12 mouse cellular contexts compared by ENCODE assay signal in the genomic region with DNA sequence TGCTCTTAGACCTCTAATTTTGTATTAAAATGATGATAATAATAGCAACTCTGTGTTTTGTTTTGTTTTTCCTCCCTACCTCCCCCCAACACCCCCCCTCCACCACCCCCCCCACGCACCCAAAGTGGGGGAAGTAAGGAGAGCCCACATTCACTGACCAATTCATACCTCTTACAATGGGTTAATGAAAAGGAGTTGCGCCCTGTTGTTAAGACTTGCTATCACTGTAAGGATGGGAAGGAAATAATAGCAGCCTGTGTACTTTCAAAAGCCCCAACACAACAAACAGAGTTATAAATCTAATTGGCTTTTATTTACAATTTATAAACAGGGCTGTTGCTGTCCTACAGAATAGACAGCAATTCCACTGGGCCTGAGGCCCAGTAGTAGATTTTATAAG.
DNase-seq lines count a peak whose midpoint lies in the region; ATAC-seq lines count a peak whose summit lies in the region.
"Had no signal": no experiment of that assay in that cellular context is flagged by ENCODE, and none has a peak within 500 bp of the region (broad histone marks: within the 10 kb centered on the region; RNA-seq: fewer than 3 reads in every experiment).

No protein-coding gene starts in this region.

- H3K36me3 ChIP-seq in hindbrain, embryonic 13.5 days = no peaks in the 10 kb centered on the region
- no peaks in the 10 kb centered on the region for H3K36me3 ChIP-seq in hindbrain, embryonic 12.5 days
- no peaks in the 10 kb centered on the region for H3K36me3 ChIP-seq in midbrain, embryonic 14.5 days (ENCODE audit: control insufficient read depth, insufficient read depth, low read length)
- no peaks in the 10 kb centered on the region for H3K36me3 ChIP-seq in midbrain, embryonic 10.5 days
- no peaks in the 10 kb centered on the region for H3K36me3 ChIP-seq in forebrain, embryonic 14.5 days (ENCODE audit: control insufficient read depth, insufficient read depth, low read length)
- H3K36me3 ChIP-seq in neural tube, embryonic 15.5 days = no peaks in the 10 kb centered on the region
- H3K36me3 ChIP-seq: G1E; liver, embryonic 13.5 days had no signal

- H3K27me3 ChIP-seq in hindbrain, embryonic 13.5 days = no peaks in the 10 kb centered on the region
- no peaks in the 10 kb centered on the region for H3K27me3 ChIP-seq in hindbrain, embryonic 12.5 days
- no peaks in the 10 kb centered on the region for H3K27me3 ChIP-seq in midbrain, embryonic 14.5 days (ENCODE audit: control insufficient read depth, insufficient read depth, low read length)
- no peaks in the 10 kb centered on the region for H3K27me3 ChIP-seq in midbrain, embryonic 10.5 days (ENCODE audit: low read depth, poor library complexity, severe bottlenecking)
- H3K27me3 ChIP-seq in forebrain, embryonic 14.5 days (replicated peaks; ENCODE audit: control insufficient read depth, insufficient read depth, low read length) = no peaks in the 10 kb centered on the region
- H3K27me3 ChIP-seq in neural tube, embryonic 15.5 days (replicated peaks) = no peaks in the 10 kb centered on the region
- H3K27me3 ChIP-seq: liver, embryonic 13.5 days had no signal

- H3K4me2 ChIP-seq in hindbrain, embryonic 13.5 days = no peak overlapping the region
- no peak overlapping the region for H3K4me2 ChIP-seq in hindbrain, embryonic 12.5 days (replicated peaks)
- H3K4me2 ChIP-seq in midbrain, embryonic 14.5 days (ENCODE audit: low read length) = no peak overlapping the region
- no peak overlapping the region for H3K4me2 ChIP-seq in forebrain, embryonic 14.5 days (ENCODE audit: low read length)
- peak overlapping the region; percentile 17; the same call in 1 of the 2 replicates for H3K4me2 ChIP-seq in neural tube, embryonic 15.5 days
- H3K4me2 ChIP-seq: liver, embryonic 13.5 days had no signal

- 21% methylated on average over 2 of the region's 2 CpGs for WGBS in hindbrain, embryonic 13.5 days
- 38% methylated on average over 2 of the region's 2 CpGs for WGBS in hindbrain, embryonic 12.5 days
- 51% methylated on average over 2 of the region's 2 CpGs for WGBS in midbrain, embryonic 14.5 days
- 58% methylated on average over 2 of the region's 2 CpGs for WGBS in midbrain, embryonic 10.5 days
- WGBS in forebrain, embryonic 14.5 days = 23% methylated on average over 2 of the region's 2 CpGs
- WGBS in neural tube, embryonic 15.5 days = 24% methylated on average over 2 of the region's 2 CpGs

- ATAC-seq in hindbrain, embryonic 13.5 days (ENCODE audit: low FRiP score) = no peak
- ATAC-seq in hindbrain, embryonic 12.5 days (ENCODE audit: low FRiP score) = no peak
- no peak for ATAC-seq in midbrain, embryonic 14.5 days (ENCODE audit: low FRiP score, low TSS enrichment)
- no peak; the same call in 1 of the 2 replicates for ATAC-seq in forebrain, embryonic 14.5 days
- peak; percentile 35; the same call in 1 of the 2 replicates for ATAC-seq in neural tube, embryonic 15.5 days (ENCODE audit: low FRiP score)

- H3K4me1 ChIP-seq in hindbrain, embryonic 13.5 days (replicated peaks) = peaks cover 34% of the 10 kb centered on the region
- H3K4me1 ChIP-seq in hindbrain, embryonic 12.5 days = peaks cover 36% of the 10 kb centered on the region
- peaks cover 22% of the 10 kb centered on the region for H3K4me1 ChIP-seq in midbrain, embryonic 14.5 days (ENCODE audit: control insufficient read depth, insufficient read depth, low read length)
- peaks cover 45% of the 10 kb centered on the region for H3K4me1 ChIP-seq in midbrain, embryonic 10.5 days
- peaks cover 18% of the 10 kb centered on the region for H3K4me1 ChIP-seq in forebrain, embryonic 14.5 days (ENCODE audit: control insufficient read depth, insufficient read depth, low read length)
- H3K4me1 ChIP-seq in neural tube, embryonic 15.5 days = peaks cover 43% of the 10 kb centered on the region
- H3K4me1 ChIP-seq: liver, embryonic 13.5 days had no signal

- 0 out of 2 replicates have a peak overlapping the region, but pooled peaks have one; percentile 58 for H3K27ac ChIP-seq in hindbrain, embryonic 13.5 days
- H3K27ac ChIP-seq in hindbrain, embryonic 12.5 days = no peak overlapping the region
- H3K27ac ChIP-seq in midbrain, embryonic 14.5 days (replicated peaks; ENCODE audit: low read depth, low read length) = no peak overlapping the region
- no peak overlapping the region for H3K27ac ChIP-seq in midbrain, embryonic 10.5 days (replicated peaks)
- peak overlapping the region; percentile 34; the same call in 1 of the 2 replicates for H3K27ac ChIP-seq in forebrain, embryonic 14.5 days (ENCODE audit: low read depth, low read length)
- H3K27ac ChIP-seq in neural tube, embryonic 15.5 days (replicated peaks) = peak overlapping the region; percentile 51; the same call in 1 of the 2 replicates
- H3K27ac ChIP-seq: liver, embryonic 13.5 days had no signal

- no peaks in the 10 kb centered on the region for H3K9me3 ChIP-seq in hindbrain, embryonic 13.5 days
- no peaks in the 10 kb centered on the region for H3K9me3 ChIP-seq in hindbrain, embryonic 12.5 days (replicated peaks)
- no peaks in the 10 kb centered on the region for H3K9me3 ChIP-seq in midbrain, embryonic 14.5 days (ENCODE audit: control insufficient read depth, low read length)
- no peaks in the 10 kb centered on the region for H3K9me3 ChIP-seq in midbrain, embryonic 10.5 days (replicated peaks)
- no peaks in the 10 kb centered on the region for H3K9me3 ChIP-seq in forebrain, embryonic 14.5 days (replicated peaks; ENCODE audit: control insufficient read depth, low read length)
- H3K9me3 ChIP-seq in neural tube, embryonic 15.5 days (replicated peaks) = no peaks in the 10 kb centered on the region
- H3K9me3 ChIP-seq: liver, embryonic 13.5 days had no signal

- no peak overlapping the region for H3K4me3 ChIP-seq in hindbrain, embryonic 13.5 days
- H3K4me3 ChIP-seq in hindbrain, embryonic 12.5 days = no peak overlapping the region
- no peak overlapping the region for H3K4me3 ChIP-seq in midbrain, embryonic 14.5 days (replicated peaks; ENCODE audit: low read depth, low read length)
- no peak overlapping the region for H3K4me3 ChIP-seq in midbrain, embryonic 10.5 days
- H3K4me3 ChIP-seq in forebrain, embryonic 14.5 days (ENCODE audit: low read depth, low read length) = no peak overlapping the region
- no peak overlapping the region for H3K4me3 ChIP-seq in neural tube, embryonic 15.5 days (replicated peaks)
- H3K4me3 ChIP-seq: liver, embryonic 13.5 days had no signal

- no peak for DNase-seq in midbrain, embryonic 14.5 days
- DNase-seq in midbrain, embryonic 10.5 days (ENCODE audit: low spot score) = no peak
- DNase-seq in forebrain, embryonic 14.5 days (ENCODE audit: low spot score) = no peak
- DNase-seq in adipocyte (ENCODE audit: low spot score) = no peak
- no peak for DNase-seq in spleen, postnatal 36 days (ENCODE audit: low spot score in 2 of 2)
- DNase-seq: adrenal gland, adult 8-10 months; liver, embryonic 13.5 days; lung, postnatal 10 days had no signal

- peak overlapping the region; percentile 46; the same call in 1 of the 2 replicates for H3K9ac ChIP-seq in hindbrain, embryonic 13.5 days
- H3K9ac ChIP-seq in hindbrain, embryonic 12.5 days = no peak overlapping the region
- H3K9ac ChIP-seq in midbrain, embryonic 14.5 days (replicated peaks; ENCODE audit: low read length) = peak overlapping the region; percentile 3; the same call in 1 of the 2 replicates
- H3K9ac ChIP-seq in forebrain, embryonic 14.5 days (ENCODE audit: low read length) = no peak overlapping the region; the same call in 1 of the 2 replicates
- no peak overlapping the region for H3K9ac ChIP-seq in neural tube, embryonic 15.5 days (replicated peaks)
- H3K9ac ChIP-seq: liver, embryonic 13.5 days had no signal

Comparison
In these comparisons a context has a peak if more than half of its experiments do, and no peak if none do; other contexts are left out.
1. H3K27ac ChIP-seq: peak in hindbrain, embryonic 13.5 days (single experiment), forebrain, embryonic 14.5 days (single experiment) and neural tube, embryonic 15.5 days (single experiment); none in hindbrain, embryonic 12.5 days (single experiment), midbrain, embryonic 14.5 days (single experiment) and midbrain, embryonic 10.5 days (single experiment).
2. H3K9ac ChIP-seq: peak in hindbrain, embryonic 13.5 days (single experiment) and midbrain, embryonic 14.5 days (single experiment); none in hindbrain, embryonic 12.5 days (single experiment), forebrain, embryonic 14.5 days (single experiment) and neural tube, embryonic 15.5 days (single experiment).